22 mouse cellular contexts compared by ENCODE assay signal in the genomic region with DNA sequence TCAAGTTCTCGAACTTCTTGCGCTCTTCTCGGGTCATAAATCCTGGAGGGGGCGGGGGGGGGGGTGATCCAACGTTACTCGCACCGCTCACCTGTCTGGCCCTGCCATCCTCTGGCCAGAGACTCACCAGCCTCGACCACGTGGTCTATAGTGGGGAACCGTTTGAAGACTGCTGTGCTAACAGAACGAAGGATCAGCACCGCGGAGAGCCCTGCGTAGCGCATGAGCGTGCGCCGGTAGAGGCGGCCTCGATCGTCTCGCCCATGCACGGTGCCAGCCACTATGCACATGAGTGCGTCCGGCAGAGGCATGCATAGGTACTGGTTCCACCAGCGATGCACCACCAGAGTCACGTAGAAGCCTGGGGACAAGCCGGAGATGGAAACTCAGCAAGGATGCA. TPM values are rescaled to one million over a fixed set of nuclear protein-coding genes. Genes with fewer than 3 reads are reported as not detected.
DNase-seq lines count a peak whose midpoint lies in the region; ATAC-seq and TF ChIP-seq lines count a peak whose summit lies in the region.
"Had no signal": no experiment of that assay in that cellular context is flagged by ENCODE, and none has a peak within 500 bp of the region (broad histone marks: within the 10 kb centered on the region; RNA-seq: fewer than 3 reads in every experiment).

No protein-coding gene starts in this region.

- peak overlapping the region; percentile 14; the same call in 1 of the 2 replicates for H3K4me2 ChIP-seq in kidney, embryonic 15.5 days
- peak overlapping the region; percentile 11 for H3K4me2 ChIP-seq in neural tube, embryonic 15.5 days
- H3K4me2 ChIP-seq in stomach, postnatal 0 days (replicated peaks; ENCODE audit: low read depth): no peak overlapping the region
- H3K4me2 ChIP-seq: embryonic facial prominence, embryonic 12.5 days; liver, embryonic 12.5 days had no signal

- H3K36me3 ChIP-seq in kidney, embryonic 15.5 days: no peaks in the 10 kb centered on the region
- H3K36me3 ChIP-seq in neural tube, embryonic 15.5 days: no peaks in the 10 kb centered on the region
- no peaks in the 10 kb centered on the region for H3K36me3 ChIP-seq in stomach, postnatal 0 days (ENCODE audit: control insufficient read depth, insufficient read depth, low read length)
- H3K36me3 ChIP-seq: embryonic facial prominence, embryonic 12.5 days; limb, embryonic 10.5 days; liver, embryonic 12.5 days had no signal

- peaks cover 12% of the 10 kb centered on the region for H3K4me1 ChIP-seq in kidney, embryonic 15.5 days
- peaks cover 7% of the 10 kb centered on the region for H3K4me1 ChIP-seq in neural tube, embryonic 15.5 days
- H3K4me1 ChIP-seq in stomach, postnatal 0 days (replicated peaks; ENCODE audit: control insufficient read depth, insufficient read depth): no peaks in the 10 kb centered on the region

- TF ChIP-seq EP300 in stomach, postnatal 0 days (optimal IDR thresholded peaks at IDR 0.05): no peak

- ATAC-seq in kidney, embryonic 15.5 days (replicated peaks; ENCODE audit: low FRiP score): no peak
- ATAC-seq in neural tube, embryonic 15.5 days (ENCODE audit: low FRiP score): no peak
- ATAC-seq in stomach, postnatal 0 days (ENCODE audit: low FRiP score, low TSS enrichment): peak; percentile 56; the same call in 1 of the 2 replicates
- ATAC-seq: CD4-positive, CD25-positive, alpha-beta regulatory T cell, adult 4 months; liver, embryonic 12.5 days; lung, postnatal 0 days had no signal

- 13% methylated on average over 28 of the region's 28 CpGs for WGBS in kidney, embryonic 15.5 days
- 15% methylated on average over 28 of the region's 28 CpGs for WGBS in neural tube, embryonic 15.5 days
- WGBS in stomach, postnatal 0 days: 10% methylated on average over 28 of the region's 28 CpGs

- peak; percentile 36 for DNase-seq in embryo, embryonic 10 days (ENCODE audit: low spot score)
- no peak for DNase-seq in embryo, embryonic 10.5 days (ENCODE audit: low spot score)
- no peak for DNase-seq in kidney, postnatal 14 days
- DNase-seq in neural tube, embryonic 10.5 days (ENCODE audit: extremely low spot score, low spot score): no peak
- DNase-seq in stomach, postnatal 0 days (ENCODE audit: low spot score): no peak
- DNase-seq in frontal cortex, postnatal 14 days (ENCODE audit: low spot score in 2 of 2): no peak
- DNase-seq: adrenal gland, adult 8-10 months; cerebellum, postnatal 10 days; gastrocnemius, postnatal 10 days; midbrain, embryonic 14.5 days; thymus, postnatal 36 days had no signal

- H3K27ac ChIP-seq in kidney, embryonic 15.5 days: no peak overlapping the region
- H3K27ac ChIP-seq in neural tube, embryonic 15.5 days (replicated peaks): no peak overlapping the region
- no peak overlapping the region for H3K27ac ChIP-seq in stomach, postnatal 0 days (replicated peaks)
- H3K27ac ChIP-seq: embryonic facial prominence, embryonic 12.5 days; limb, embryonic 10.5 days; liver, embryonic 12.5 days had no signal

- H3K9me3 ChIP-seq in kidney, embryonic 15.5 days (replicated peaks): no peaks in the 10 kb centered on the region
- no peaks in the 10 kb centered on the region for H3K9me3 ChIP-seq in neural tube, embryonic 15.5 days (replicated peaks)
- H3K9me3 ChIP-seq in stomach, postnatal 0 days (ENCODE audit: control insufficient read depth, low read length): no peaks in the 10 kb centered on the region
- H3K9me3 ChIP-seq: embryonic facial prominence, embryonic 12.5 days; limb, embryonic 10.5 days; liver, embryonic 12.5 days had no signal

- H3K27me3 ChIP-seq in kidney, embryonic 15.5 days: peaks cover 67% of the 10 kb centered on the region
- peaks cover 49% of the 10 kb centered on the region for H3K27me3 ChIP-seq in neural tube, embryonic 15.5 days (replicated peaks)
- H3K27me3 ChIP-seq in stomach, postnatal 0 days (ENCODE audit: control insufficient read depth, insufficient read depth, low read length): 0 out of 2 replicates have a peak, but pooled peaks cover 4% of the 10 kb centered on the region

- H3K9ac ChIP-seq in kidney, embryonic 15.5 days: no peak overlapping the region
- no peak overlapping the region for H3K9ac ChIP-seq in neural tube, embryonic 15.5 days (replicated peaks)
- no peak overlapping the region for H3K9ac ChIP-seq in stomach, postnatal 0 days (ENCODE audit: low read length)
- H3K9ac ChIP-seq: embryonic facial prominence, embryonic 12.5 days; liver, embryonic 12.5 days had no signal

- no peak for TF ChIP-seq CTCF in stomach, postnatal 0 days (IDR thresholded peaks at IDR 0.05; ENCODE audit: low read depth)

- H3K4me3 ChIP-seq in kidney, embryonic 15.5 days (replicated peaks): no peak overlapping the region
- no peak overlapping the region for H3K4me3 ChIP-seq in neural tube, embryonic 15.5 days (replicated peaks)
- H3K4me3 ChIP-seq in stomach, postnatal 0 days (ENCODE audit: low read depth, low read length): no peak overlapping the region
- H3K4me3 ChIP-seq: embryonic facial prominence, embryonic 12.5 days; limb, embryonic 10.5 days; liver, embryonic 12.5 days had no signal

RNA-seq across cellular contexts. Expression of a gene that starts 3.1 kb away (rescaled TPM):
- polyA plus RNA-seq in kidney, embryonic 15.5 days (2015; fragmentation: Nextera tagmentation; extraction: Ambion mirVana): 0.10 TPM in 1 of 2 replicates, not detected in the other
- polyA plus RNA-seq in neural tube, embryonic 15.5 days (2015; fragmentation: Nextera tagmentation; extraction: Ambion mirVana): not detected in 2 replicates
- polyA plus RNA-seq in stomach, postnatal 0 days (2015; fragmentation: Nextera tagmentation; extraction: Ambion mirVana): 0.06 and 0.16 TPM in 2 replicates
- polyA plus RNA-seq: CD4-positive, CD25-positive, alpha-beta regulatory T cell, adult 4 months; heart, embryonic 16.5 days; kidney, embryonic 16.5 days; limb, embryonic 10.5 days; liver, embryonic 12.5 days; lung, postnatal 0 days; midbrain, embryonic 14.5 days; neural tube, embryonic 11.5 days; spleen, adult 2 months had no signal

RNA-seq across cellular contexts. Expression of a gene that starts 13.8 kb away (rescaled TPM):
- polyA plus RNA-seq in kidney, embryonic 15.5 days (2015; fragmentation: Nextera tagmentation; extraction: Ambion mirVana): 133 and 143 TPM in 2 replicates
- 148 and 154 TPM in 2 replicates for polyA plus RNA-seq in neural tube, embryonic 15.5 days (2015; fragmentation: Nextera tagmentation; extraction: Ambion mirVana)
- 68.0 and 71.8 TPM in 2 replicates for polyA plus RNA-seq in stomach, postnatal 0 days (2015; fragmentation: Nextera tagmentation; extraction: Ambion mirVana)

RNA-seq across cellular contexts. Expression of a gene that starts 15.4 kb away (rescaled TPM):
- 119 and 120 TPM in 2 replicates for polyA plus RNA-seq in kidney, embryonic 15.5 days (2015; fragmentation: Nextera tagmentation; extraction: Ambion mirVana)
- 116 and 124 TPM in 2 replicates for polyA plus RNA-seq in neural tube, embryonic 15.5 days (2015; fragmentation: Nextera tagmentation; extraction: Ambion mirVana)
- polyA plus RNA-seq in stomach, postnatal 0 days (2015; fragmentation: Nextera tagmentation; extraction: Ambion mirVana): 94.4 and 95.1 TPM in 2 replicates

RNA-seq across cellular contexts. Expression of a gene that starts 20.8 kb away (rescaled TPM):
- 25.3 and 27.0 TPM in 2 replicates for polyA plus RNA-seq in kidney, embryonic 15.5 days (2015; fragmentation: Nextera tagmentation; extraction: Ambion mirVana)
- 33.9 and 37.2 TPM in 2 replicates for polyA plus RNA-seq in neural tube, embryonic 15.5 days (2015; fragmentation: Nextera tagmentation; extraction: Ambion mirVana)
- polyA plus RNA-seq in stomach, postnatal 0 days (2015; fragmentation: Nextera tagmentation; extraction: Ambion mirVana): 28.8 and 30.9 TPM in 2 replicates

RNA-seq across cellular contexts. Expression of a gene that starts 25.5 kb away (rescaled TPM):
- 25.8 and 30.0 TPM in 2 replicates for polyA plus RNA-seq in kidney, embryonic 15.5 days (2015; fragmentation: Nextera tagmentation; extraction: Ambion mirVana)
- 54.9 and 55.5 TPM in 2 replicates for polyA plus RNA-seq in neural tube, embryonic 15.5 days (2015; fragmentation: Nextera tagmentation; extraction: Ambion mirVana)
- 12.5 and 15.4 TPM in 2 replicates for polyA plus RNA-seq in stomach, postnatal 0 days (2015; fragmentation: Nextera tagmentation; extraction: Ambion mirVana)
